Mouse (Mus musculus): ENCODE measurements at regions not wholly inside any gene's neighbourhood (a gene's known extent, or its start where the extent isn't known, plus 50 kb on each side); places are given as distances from the start of the nearest gene placed in this dataset.
"Not testable (repeated sequence)": the region's sequence is repeated elsewhere in the genome, so short reads cannot be mapped to it uniquely, and the experiment has no call there.

DNA sequence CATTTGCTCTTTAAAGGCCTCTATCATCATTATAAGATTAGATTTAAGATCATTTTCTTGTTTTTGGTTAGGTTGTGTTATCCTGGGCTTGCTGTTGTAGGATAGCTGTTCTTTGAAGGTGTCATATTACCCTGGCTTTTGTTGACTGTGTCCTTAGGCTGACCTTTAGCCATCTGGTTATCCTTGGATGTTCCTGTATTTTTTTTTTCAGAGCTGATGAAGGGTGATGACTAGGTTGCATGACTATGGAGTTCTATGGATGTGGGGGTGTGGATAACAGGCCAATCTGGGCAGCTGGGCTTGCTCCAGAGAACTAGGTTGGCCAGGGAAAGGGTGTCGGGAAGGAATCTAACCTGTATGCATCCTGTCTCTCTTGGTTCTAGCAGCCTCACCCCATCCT, 74.2 kb downstream of the Dmrta1 start:
- DNase-seq (ENCODE audit: low spot score in 2 of 2): no peak

GRCm38 (mm10) chr4:89776269-89776668, 97.0 kb downstream of the Dmrta1 start:
- peak; percentile 9 to 22 for DNase-seq (ENCODE audit: low spot score in 2 of 2)

DNA sequence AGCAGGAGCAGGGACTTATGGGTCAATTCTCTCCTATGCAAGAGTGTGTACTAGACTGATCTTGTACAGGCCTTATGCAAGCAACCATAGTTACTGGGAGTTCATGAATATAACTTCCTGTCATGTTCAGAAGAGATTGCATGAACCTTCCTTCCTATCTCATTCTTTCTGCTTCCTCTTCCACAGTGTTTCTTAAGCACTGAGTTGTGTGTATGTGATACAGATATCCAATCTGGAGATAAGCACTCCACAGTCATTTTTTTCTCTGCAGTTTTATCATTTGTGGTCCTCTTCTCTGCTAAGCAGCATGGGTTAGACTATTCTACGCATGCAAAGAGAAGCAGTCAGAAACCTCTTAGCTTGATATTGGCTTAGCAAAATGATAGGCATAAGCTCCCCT, 102.3 kb downstream of the Dmrta1 start:
- no peak for DNase-seq (ENCODE audit: low spot score in 2 of 2)

DNA sequence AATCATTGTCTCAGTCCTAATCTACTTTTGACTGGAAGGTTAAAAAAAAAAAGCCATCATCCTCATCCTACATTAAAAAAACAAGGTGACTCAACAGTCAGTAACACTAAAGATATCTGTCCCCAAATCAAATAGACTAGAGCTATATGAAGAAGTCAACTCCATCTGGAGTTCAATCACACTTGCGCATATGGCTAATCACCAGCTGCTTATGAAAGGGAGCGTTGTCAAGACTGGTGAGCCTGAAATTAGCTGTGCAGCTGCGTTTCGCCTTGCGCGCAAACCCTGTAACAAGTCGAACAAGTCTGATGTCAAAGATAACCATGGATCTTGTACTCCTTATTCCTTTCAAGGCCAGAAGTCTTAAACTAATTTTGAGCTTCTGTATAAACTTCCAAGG, 137.6 kb downstream of the Dmrta1 start:
- no peak for DNase-seq (ENCODE audit: low spot score in 2 of 2)

DNA sequence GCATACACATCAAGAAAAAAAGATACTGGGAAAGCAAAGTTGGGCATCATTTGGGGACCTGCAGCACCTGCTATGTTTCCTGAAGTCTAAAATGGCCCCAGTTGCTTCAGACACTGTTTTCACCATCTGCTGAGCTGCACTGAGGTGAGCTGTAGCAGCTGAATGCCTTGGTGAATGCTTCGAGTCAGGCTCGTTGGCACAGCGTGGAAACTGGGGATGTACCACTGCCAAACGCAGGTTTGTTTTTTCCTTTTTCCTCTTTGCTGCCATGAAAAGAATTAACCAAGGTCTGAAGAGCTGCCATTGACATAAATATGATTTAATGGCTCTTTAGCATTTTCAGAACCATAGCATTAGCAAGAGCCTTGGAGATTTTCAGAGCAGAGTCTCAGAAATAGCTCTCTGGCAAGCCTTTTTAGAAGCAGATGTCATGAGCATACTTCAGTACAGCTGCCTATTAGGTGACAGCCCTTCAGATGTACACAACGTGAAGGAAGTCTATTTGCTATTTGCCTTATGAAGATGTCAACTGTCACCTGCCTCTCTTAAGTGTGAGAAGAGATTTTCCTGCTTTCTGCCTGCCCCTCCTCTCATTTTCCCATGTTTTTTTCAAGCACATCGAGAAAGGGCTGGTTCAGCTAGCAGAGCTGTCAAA, 155.4 kb downstream of the Dmrta1 start:
- peak; percentile 7 to 9 for DNase-seq (ENCODE audit: low spot score in 2 of 2)

DNA sequence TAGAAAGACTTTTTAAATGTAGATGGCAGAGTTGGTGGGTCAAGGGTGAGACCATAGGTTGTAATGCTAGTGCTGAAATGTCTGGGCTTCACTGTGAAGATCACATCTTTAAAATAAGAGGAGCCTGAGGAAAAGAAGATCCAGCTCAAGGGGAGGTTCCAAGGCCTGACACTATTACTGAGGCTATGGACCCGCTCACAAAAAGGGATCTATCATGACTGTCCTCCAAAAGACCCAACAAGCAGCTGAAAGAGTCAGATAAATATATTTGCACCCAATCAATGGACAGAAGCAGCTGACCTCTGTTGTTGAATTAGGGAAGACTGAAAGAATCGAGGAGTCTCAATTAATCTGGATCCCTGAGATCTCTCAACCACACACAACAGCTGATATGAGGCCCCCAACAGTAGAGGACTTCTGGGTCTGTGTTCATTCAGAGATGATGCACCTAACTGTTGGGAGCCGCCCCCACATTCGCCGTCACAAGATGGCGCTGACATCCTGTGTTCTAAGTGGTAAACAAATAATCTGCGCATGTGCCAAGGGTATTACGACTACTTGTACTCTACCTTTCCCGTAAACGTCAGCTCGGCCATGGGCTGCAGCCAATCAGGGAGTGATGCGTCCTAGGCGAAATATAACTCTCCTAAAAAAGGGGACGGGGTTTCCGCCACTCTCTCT, 196.3 kb downstream of the Dmrta1 start:
- DNase-seq (ENCODE audit: low spot score in 2 of 2): peak; percentile 12 to 16

- not testable (repeated sequence) for DNase-seq (ENCODE audit: low spot score in 2 of 2)
Observed at GRCm38 (mm10) chr4:89876131-89876530, 196.9 kb downstream of the Dmrta1 start.

- DNase-seq (ENCODE audit: low spot score in 2 of 2): peak; percentile 9 to 30
Observed at GRCm38 (mm10) chr4:89881083-89881482, 201.8 kb downstream of the Dmrta1 start.

- DNase-seq (ENCODE audit: low spot score in 2 of 2): no peak
Observed at GRCm38 (mm10) chr4:89909622-89910021, 230.4 kb downstream of the Dmrta1 start.

DNA sequence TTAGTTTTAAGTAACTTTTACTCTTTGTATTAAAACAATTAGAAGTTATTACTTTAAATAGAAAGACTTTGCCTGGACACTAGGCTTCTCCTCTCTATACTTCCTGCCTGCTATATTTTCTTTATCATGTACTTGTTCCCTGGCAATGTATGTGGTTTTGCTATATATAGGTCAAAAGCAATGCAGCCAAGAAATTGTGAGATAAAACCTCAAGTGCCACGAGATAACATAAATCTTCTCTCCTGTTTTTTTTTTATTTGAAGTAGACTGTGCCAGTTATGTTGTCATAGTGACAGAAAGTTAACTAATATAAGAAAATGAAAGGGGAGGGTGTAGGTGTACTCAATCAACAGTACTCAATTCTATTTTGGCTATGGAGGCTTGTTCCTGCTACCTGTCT, 258.4 kb downstream of the Dmrta1 start:
- no peak for DNase-seq (ENCODE audit: low spot score in 2 of 2)

DNA sequence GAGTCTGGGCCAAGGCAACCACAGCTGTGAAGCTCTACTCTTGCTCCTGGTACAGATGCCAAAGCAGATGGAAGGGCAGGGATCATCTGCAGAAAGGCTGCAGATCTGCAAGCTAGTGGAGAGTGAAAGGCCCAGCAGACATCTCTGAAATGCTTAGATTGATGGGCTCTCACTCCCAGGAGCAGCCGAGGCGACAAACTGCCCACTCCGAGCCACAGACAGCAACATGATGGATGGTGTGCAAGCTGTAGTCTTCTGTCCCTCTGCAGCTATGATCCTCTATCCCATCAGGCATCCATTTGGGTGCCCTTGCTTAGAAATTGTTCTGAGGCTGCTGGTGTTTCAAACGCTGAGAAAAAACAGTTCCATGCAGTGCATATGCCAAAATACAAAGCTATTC, 262.1 kb downstream of the Dmrta1 start:
- peak in 1 of 2 experiments; percentile 7 for DNase-seq (ENCODE audit: low spot score in 2 of 2)

DNA sequence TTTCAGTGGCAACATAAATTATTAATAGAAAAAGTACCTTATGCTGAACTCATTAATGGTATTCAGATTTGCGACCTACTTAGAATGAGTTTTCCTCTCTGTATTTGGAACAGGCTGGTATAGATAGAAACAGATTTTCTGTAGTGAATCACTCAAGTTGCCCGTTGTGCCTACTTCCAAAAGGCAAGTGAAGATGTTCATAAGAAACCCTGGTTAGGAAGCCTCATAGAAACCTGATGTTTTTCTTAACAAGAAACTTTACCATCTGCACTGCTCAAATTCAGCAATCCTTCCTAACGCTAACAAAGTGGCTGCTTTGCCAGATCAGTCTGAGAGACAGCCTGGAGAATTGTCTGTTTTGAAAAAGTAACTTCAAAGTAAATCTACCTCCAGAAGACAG, 242.5 kb upstream of the Zfp352 start:
- DNase-seq (ENCODE audit: low spot score in 2 of 2): no peak

DNA sequence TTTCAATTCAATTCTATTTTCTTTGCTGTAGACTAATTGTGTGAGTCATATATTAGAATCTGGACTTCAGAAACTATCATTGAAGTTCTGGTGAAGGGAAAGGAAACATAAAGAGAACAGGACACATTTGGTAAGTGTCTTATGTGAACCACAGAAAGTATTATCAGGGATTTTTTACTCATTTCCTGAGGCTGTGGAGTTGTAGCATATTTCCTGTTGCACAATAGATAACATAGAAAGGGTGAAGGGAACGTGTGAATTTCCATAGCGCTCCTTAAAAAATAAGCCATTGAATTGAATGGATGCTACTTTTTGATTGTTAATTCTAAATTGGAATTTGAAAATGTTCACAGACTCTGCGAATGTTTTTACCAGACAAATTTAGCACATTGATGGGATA, 215.2 kb upstream of the Zfp352 start:
- DNase-seq (ENCODE audit: low spot score in 2 of 2): no peak

DNA sequence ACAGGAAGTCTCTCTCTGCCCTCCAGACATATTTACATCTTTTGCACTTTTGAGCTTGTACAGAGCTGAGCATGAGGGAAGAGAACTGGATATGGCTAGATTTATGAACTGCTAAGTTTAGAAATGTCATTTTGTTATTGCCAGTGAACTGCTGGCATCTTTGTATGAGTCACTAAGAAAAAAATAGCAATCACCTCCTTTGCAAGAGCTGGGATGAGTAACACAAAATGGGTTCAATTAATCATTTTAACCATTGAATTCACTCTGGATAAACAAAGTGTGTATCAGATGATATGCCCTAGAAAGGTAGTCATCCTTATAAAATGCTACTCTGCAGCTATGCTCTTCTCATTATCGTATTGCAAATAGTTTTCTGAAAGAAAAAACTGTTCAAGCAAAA, 214.7 kb upstream of the Zfp352 start:
- no peak for DNase-seq (ENCODE audit: low spot score in 2 of 2)

- no peak for DNase-seq (ENCODE audit: low spot score in 2 of 2)
Observed at GRCm38 (mm10) chr4:90012723-90013122, 205.9 kb upstream of the Zfp352 start.

GRCm38 (mm10) chr4:90014203-90014602, 204.4 kb upstream of the Zfp352 start:
- DNase-seq (ENCODE audit: low spot score in 2 of 2): no peak

Measured in layer of hippocampus, postnatal 10 days (tissue).